Mouse (Mus musculus) liver, postnatal 0 days (tissue): ENCODE results near the gene Pomgnt2. TPM values are rescaled to one million over a fixed set of nuclear protein-coding genes. Genes with fewer than 3 reads are reported as not detected.

Experiments
- ATAC-seq: fragments of 200-750 bp; cut with Nextera tagmentation; 2 replicates; pipeline ENCODE4 v1.8.0; 2017; ENCODE audit warnings: mild to moderate bottlenecking, moderate library complexity
- DNase-seq: peaks from one replicate; pipeline ENCODE4 v3.0.0-alpha.2; 2016
- H3K27ac ChIP-seq: fragments of 300-500 bp; sonication (generic); 2 replicates; pipeline ENCODE4 v1.5.1; 2014; ENCODE audit warnings: antibody characterized with exemption, moderate library complexity, mild to moderate bottlenecking, low read depth
- H3K27me3 ChIP-seq: fragments of 300-500 bp; sonication (generic); 2 replicates; pipeline ENCODE4 v1.6.1; 2014; ENCODE audit warnings: low read length, control low read depth, mixed read lengths; ENCODE audit not compliant: insufficient read depth
- H3K36me3 ChIP-seq: fragments of 300-500 bp; sonication (generic); replicated peaks from 2 replicates; pipeline ENCODE4 v1.6.1; 2014; ENCODE audit warnings: mild to moderate bottlenecking, control low read depth, low read length, moderate library complexity, mixed read lengths; ENCODE audit not compliant: insufficient read depth
- H3K4me1 ChIP-seq: fragments of 300-500 bp; sonication (generic); 2 replicates; pipeline ENCODE4 v1.6.1; 2014; ENCODE audit warnings: antibody characterized with exemption, mild to moderate bottlenecking, control low read depth; ENCODE audit not compliant: insufficient read depth
- H3K4me2 ChIP-seq: fragments of 300-500 bp; sonication (generic); 2 replicates; pipeline ENCODE4 v1.6.1; 2014; ENCODE audit warnings: low read depth, mild to moderate bottlenecking, low read length, moderate library complexity, mixed read lengths
- H3K4me3 ChIP-seq: fragments of 300-500 bp; sonication (generic); 2 replicates; pipeline ENCODE4 v1.5.1; 2014; ENCODE audit warnings: low read depth, low read length
- H3K9ac ChIP-seq: fragments of 300-500 bp; sonication (generic); replicated peaks from 2 replicates; pipeline ENCODE4 v1.6.1; 2014; ENCODE audit warnings: mild to moderate bottlenecking, moderate library complexity
- H3K9me3 ChIP-seq: fragments of 300-500 bp; sonication (generic); 2 replicates; pipeline ENCODE4 v1.6.1; 2016; ENCODE audit warnings: mild to moderate bottlenecking, control low read depth, low read length, mixed read lengths
- CTCF ChIP-seq: sonication (generic); IDR thresholded peaks from 2 replicates; pipeline ENCODE4 v1.5.1; 2016; ENCODE audit warnings: antibody characterized with exemption, low read depth
- EP300 ChIP-seq: IDR thresholded peaks from 2 replicates; pipeline ENCODE4 v1.6.1; 2016; ENCODE audit warnings: antibody characterized with exemption, low read depth, mild to moderate bottlenecking
- WGBS: fragments of 180-500 bp; shearing (Covaris S2); extraction: QIAGEN DNeasy Blood & Tissue Kit; methylation state at CpG from one replicate; pipeline ENCODE4 v1.1.7; 2014; ENCODE audit not compliant: insufficient replicate concordance; 5-methylcytosine and 5-hydroxymethylcytosine counted together
- polyA plus RNA-seq: library from polyadenylated mRNA; unstranded; fragments of >200 nt; fragmentation: Nextera tagmentation; extraction: Ambion mirVana; gene quantifications from 2 replicates; pipeline ENCODE4 v1.2.1, GENCODE M21; 2015

The Pomgnt2 gene
- polyA plus RNA-seq, 1 experiment from 2014 or later = 3.6 TPM

DNA sequence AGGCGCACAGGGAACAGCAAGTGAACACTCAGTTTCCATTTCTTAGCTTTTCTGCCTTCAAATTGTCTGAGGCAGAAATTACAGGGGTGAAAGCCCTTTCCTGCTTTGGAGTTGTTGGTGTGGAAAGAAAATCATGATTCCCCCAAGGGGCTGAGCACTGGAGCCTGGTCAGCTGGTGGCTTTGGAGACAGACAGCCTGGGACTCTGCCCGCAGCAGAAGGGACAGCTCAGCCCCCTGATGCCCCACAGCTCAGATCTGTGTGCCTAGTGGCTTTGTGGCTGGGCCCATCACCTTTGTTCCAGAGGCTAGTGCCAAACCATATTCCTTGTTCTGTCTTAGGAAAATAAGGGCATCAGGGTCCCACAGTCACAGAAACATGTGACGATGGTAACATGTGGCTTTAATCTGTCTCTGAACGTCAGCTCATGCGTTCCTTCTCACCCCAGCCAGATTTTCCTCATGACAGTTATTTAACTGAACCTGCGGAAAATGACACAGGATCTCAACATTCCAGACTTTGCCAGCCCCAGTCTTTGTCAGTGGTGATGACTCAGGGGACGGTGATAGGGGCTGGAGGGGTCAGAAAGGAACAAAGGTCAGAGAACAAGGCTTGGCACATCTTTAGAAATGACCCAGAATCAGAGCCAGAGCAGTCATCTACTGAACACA, 36.8 kb downstream of the Pomgnt2 start:
- H3K27me3 ChIP-seq = no peaks in the 10 kb centered on the region
- H3K9me3 ChIP-seq = no peaks in the 10 kb centered on the region
- no peaks in the 10 kb centered on the region for H3K4me1 ChIP-seq
- H3K9ac ChIP-seq = no peak overlapping the region
- 63% methylated on average over 7 of the region's 7 CpGs for WGBS
- H3K27ac ChIP-seq = no peak overlapping the region
- no peak for TF ChIP-seq CTCF
- TF ChIP-seq EP300 = no peak
- no peak overlapping the region for H3K4me2 ChIP-seq
- DNase-seq (no peak), ATAC-seq (peak; percentile 36; the same call in 1 of the 2 replicates)
- no peaks in the 10 kb centered on the region for H3K36me3 ChIP-seq
- no peak overlapping the region for H3K4me3 ChIP-seq

DNA sequence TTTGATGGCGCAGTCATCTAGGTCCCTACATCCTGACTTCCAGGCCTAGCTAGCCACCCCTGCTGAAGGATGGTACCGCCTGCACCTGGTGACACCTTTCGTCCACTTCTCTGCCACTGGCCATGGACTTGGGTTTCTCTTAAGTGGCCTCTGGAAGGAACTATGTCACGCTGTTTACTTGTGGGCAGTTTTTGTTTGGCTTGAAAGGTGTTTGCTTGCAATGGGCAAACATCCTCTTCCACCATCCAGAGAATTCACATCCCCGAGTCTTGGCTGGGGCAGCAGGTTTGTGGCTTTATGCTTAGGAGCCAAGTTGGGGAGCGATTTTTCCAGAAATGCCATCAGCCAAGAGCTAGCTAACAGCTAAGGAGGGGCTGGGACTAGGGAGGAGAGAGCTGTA, 44.3 kb downstream of the Pomgnt2 start:
- 82% methylated on average over 6 of the region's 6 CpGs for WGBS
- no peak overlapping the region for H3K9ac ChIP-seq
- no peaks in the 10 kb centered on the region for H3K36me3 ChIP-seq
- no peak overlapping the region for H3K4me3 ChIP-seq
- TF ChIP-seq CTCF (no peak), EP300 (no peak)
- no peak for DNase-seq
- no peak overlapping the region for H3K4me2 ChIP-seq
- peaks cover 18% of the 10 kb centered on the region for H3K4me1 ChIP-seq
- no peak for ATAC-seq
- H3K27ac ChIP-seq = no peak overlapping the region
- no peaks in the 10 kb centered on the region for H3K27me3 ChIP-seq
- H3K9me3 ChIP-seq = no peaks in the 10 kb centered on the region

DNA sequence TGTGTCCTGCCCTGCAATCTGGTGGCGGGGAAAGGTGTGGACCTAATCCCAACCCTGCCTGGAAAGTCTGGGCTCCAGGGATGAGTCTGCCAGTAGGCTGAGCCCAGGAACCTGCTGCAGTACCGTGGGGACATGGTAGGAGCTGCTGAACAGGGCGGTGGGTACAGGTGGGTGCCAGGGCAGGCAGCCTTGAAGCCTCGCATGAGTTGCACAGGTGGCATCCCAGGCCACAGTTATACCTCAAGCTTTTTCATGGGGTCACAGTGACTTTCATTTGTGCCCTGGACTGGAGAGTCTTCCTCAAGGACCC, 45.8 kb downstream of the Pomgnt2 start:
- Histone ChIP-seq H3K27ac (no peak overlapping the region), H3K4me1 (peaks cover 18% of the 10 kb centered on the region), H3K9ac (no peak overlapping the region), H3K9me3 (no peaks in the 10 kb centered on the region), H3K4me2 (peak overlapping the region; percentile 54), H3K4me3 (no peak overlapping the region), H3K36me3 (no peaks in the 10 kb centered on the region), H3K27me3 (no peaks in the 10 kb centered on the region)
- WGBS = 41% methylated on average over 4 of the region's 4 CpGs
- DNase-seq = no peak
- TF ChIP-seq CTCF = no peak
- TF ChIP-seq EP300 = no peak
- no peak for ATAC-seq

DNA sequence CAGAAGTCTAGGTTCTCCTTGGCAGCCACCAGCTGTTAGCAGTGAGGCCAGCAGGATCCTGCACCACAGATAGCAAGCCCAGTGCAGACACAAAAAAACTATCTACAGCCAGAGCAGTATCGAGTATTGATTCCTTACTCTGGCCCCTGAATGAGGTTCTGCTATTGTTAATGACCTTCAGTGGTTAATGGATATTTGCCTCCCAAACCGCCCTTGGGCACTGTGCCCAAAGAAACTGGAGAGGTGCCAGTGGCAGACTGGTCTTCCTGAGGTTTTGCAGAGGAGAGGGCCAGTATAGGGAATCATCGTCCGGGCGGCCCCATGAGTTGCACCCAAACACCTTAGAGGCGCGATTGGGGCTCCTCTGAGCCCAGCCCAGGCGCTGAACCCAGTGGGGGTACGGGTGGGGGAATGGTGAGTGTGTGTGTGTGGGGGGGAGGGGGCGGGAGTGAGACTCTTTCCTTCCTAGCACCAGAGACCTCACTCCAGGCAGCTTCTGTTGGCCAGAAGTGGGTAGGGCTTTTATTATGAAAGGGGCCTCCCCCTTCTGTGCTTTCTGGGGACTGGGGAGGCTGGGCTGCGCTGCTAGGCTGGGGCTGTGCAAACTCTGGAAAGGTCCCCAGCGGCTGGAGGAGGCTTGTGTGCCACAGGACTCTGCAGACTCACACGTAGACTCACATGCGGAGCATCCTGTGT, 46.3 kb downstream of the Pomgnt2 start, which contains the start of gene Fam198a:
Fam198a (plus strand) TSS at position 571 of the 696 bp plus-strand sequence.
- Histone ChIP-seq H3K4me1 (peaks cover 18% of the 10 kb centered on the region), H3K36me3 (no peaks in the 10 kb centered on the region), H3K9ac (peak within 1 kb of the TSS; percentile 9; the same call in 1 of the 2 replicates), H3K27ac (0 out of 2 replicates have a peak within 1 kb of the TSS, but pooled peaks have one; percentile 51), H3K27me3 (no peaks in the 10 kb centered on the region), H3K4me3 (no peak within 1 kb of the TSS), H3K4me2 (peak within 1 kb of the TSS; percentile 54), H3K9me3 (no peaks in the 10 kb centered on the region)
- WGBS = 19% methylated on average over 14 of the region's 14 CpGs
- no peak for TF ChIP-seq EP300
- TF ChIP-seq CTCF = no peak
- ATAC-seq (peak; percentile 66), DNase-seq (peak; percentile 79)

DNA sequence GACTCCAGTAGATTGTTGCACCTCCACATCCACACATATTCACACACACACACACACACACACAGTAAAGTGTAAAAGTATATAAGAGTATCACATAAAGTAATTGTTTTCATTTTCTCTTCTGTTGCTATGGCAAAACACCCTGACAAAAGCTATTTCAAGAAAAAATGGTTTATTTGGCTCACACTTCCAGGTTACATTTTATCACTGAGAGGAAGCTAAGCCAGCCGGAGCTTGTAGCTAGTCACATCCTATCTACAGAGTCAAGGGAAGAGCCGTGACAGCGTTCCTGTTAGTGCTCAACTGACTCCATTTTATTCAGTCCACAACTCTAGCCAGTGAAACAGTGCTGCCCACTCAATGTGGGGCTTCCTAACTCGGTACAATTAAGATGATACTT, 48.5 kb downstream of the Pomgnt2 start:
- WGBS = 60% methylated on average over 4 of the region's 4 CpGs
- H3K36me3 ChIP-seq = no peaks in the 10 kb centered on the region
- H3K9ac ChIP-seq = no peak overlapping the region
- TF ChIP-seq CTCF (no peak), EP300 (no peak)
- no peaks in the 10 kb centered on the region for H3K9me3 ChIP-seq
- peaks cover 18% of the 10 kb centered on the region for H3K4me1 ChIP-seq
- DNase-seq (no peak), ATAC-seq (no peak)
- no peak overlapping the region for H3K27ac ChIP-seq
- H3K4me3 ChIP-seq = no peak overlapping the region
- H3K4me2 ChIP-seq = no peak overlapping the region
- H3K27me3 ChIP-seq = no peaks in the 10 kb centered on the region

DNA sequence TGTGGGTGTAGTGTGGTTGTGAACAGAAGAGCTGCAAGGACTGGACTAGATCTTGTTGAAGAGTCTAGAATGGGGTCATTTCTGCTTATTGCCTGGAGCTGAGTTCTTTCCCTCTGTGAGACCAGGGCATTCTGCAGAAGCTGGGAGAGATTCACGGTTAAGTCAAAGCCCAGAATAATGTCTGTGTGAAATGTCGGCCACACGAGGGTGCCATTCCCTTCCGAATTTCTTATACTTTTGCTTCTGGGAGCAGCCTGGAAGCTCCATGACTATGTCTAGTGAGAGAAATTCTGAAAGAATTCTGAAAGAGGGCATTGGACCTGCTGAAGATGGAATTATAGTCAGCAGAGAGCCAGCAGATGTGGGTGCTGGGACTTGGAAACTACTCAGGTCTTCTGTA, 49.1 kb downstream of the Pomgnt2 start:
- no peaks in the 10 kb centered on the region for H3K9me3 ChIP-seq
- no peak overlapping the region for H3K4me3 ChIP-seq
- no peak overlapping the region for H3K9ac ChIP-seq
- H3K4me2 ChIP-seq = no peak overlapping the region
- H3K36me3 ChIP-seq = no peaks in the 10 kb centered on the region
- 10% methylated on average over 4 of the region's 4 CpGs for WGBS
- no peaks in the 10 kb centered on the region for H3K27me3 ChIP-seq
- ATAC-seq (no peak), DNase-seq (peak; percentile 57)
- TF ChIP-seq CTCF (peak; percentile 69), EP300 (no peak)
- no peak overlapping the region for H3K27ac ChIP-seq
- peaks cover 16% of the 10 kb centered on the region for H3K4me1 ChIP-seq
